Mouse (Mus musculus) limb, embryonic 13.5 days (tissue): ENCODE measurements around the gene Sh2d1a. TPM values are rescaled to one million over a fixed set of nuclear protein-coding genes. Genes with fewer than 3 reads are reported as not detected.
A peak's percentile ranks its signal among the peaks of the same experiment; 100 is the strongest.

Experiments used
- ATAC-seq: fragments of 200-750 bp; cut with Nextera tagmentation; 2 replicates; pipeline ENCODE4 v1.8.0; 2017; ENCODE audit warnings: low read depth, moderate number of reproducible peaks, moderate TSS enrichment; ENCODE audit not compliant: low FRiP score
- H3K27ac ChIP-seq: fragments of 300-500 bp; sonication (generic); 2 replicates; pipeline ENCODE4 v1.5.1; 2015; ENCODE audit warnings: inconsistent platforms, mild to moderate bottlenecking, moderate library complexity
- H3K27me3 ChIP-seq: fragments of 300-500 bp; sonication (generic); 2 replicates; pipeline ENCODE4 v1.6.1; 2015; ENCODE audit warnings: mild to moderate bottlenecking, inconsistent platforms
- H3K36me3 ChIP-seq: fragments of 300-500 bp; sonication (generic); 2 replicates; pipeline ENCODE4 v1.6.1; 2015; ENCODE audit warnings: inconsistent platforms, mild to moderate bottlenecking, moderate library complexity
- H3K4me1 ChIP-seq: fragments of 300-500 bp; sonication (generic); 2 replicates; pipeline ENCODE4 v1.6.1; 2015; ENCODE audit warnings: inconsistent platforms
- H3K4me2 ChIP-seq: fragments of 300-500 bp; sonication (generic); replicated peaks from 2 replicates; pipeline ENCODE4 v1.6.1; 2015; ENCODE audit warnings: inconsistent platforms, mild to moderate bottlenecking, moderate library complexity
- H3K4me3 ChIP-seq: fragments of 300-500 bp; sonication (generic); 2 replicates; pipeline ENCODE4 v1.5.1; 2015; ENCODE audit warnings: moderate library complexity, mild to moderate bottlenecking, inconsistent platforms
- H3K9ac ChIP-seq: fragments of 300-500 bp; sonication (generic); 2 replicates; pipeline ENCODE4 v1.6.1; 2015; ENCODE audit warnings: mild to moderate bottlenecking, inconsistent platforms
- H3K9me3 ChIP-seq: fragments of 300-500 bp; sonication (generic); 2 replicates; pipeline ENCODE4 v1.6.1; 2016; ENCODE audit warnings: inconsistent platforms
- WGBS: fragments of 180-500 bp; shearing (Covaris S2); methylation state at CpG from one replicate; pipeline ENCODE4 v1.1.7; 2015; 5-methylcytosine and 5-hydroxymethylcytosine counted together
- polyA plus RNA-seq: library from polyadenylated mRNA; unstranded; fragments of >200 nt; fragmentation: Nextera tagmentation; extraction: Ambion mirVana; gene quantifications from 2 replicates; pipeline ENCODE4 v1.2.1, GENCODE M21; 2015

The Sh2d1a gene
- polyA plus RNA-seq, result 0.74 and 0.78 TPM in 2 replicates

GRCm38 (mm10) chrX:42502291-42503043 is at the start of gene Sh2d1a:
TSS of gene Sh2d1a (plus strand) at chrX:42502453.
- WGBS, result 80% methylated on average over 13 of the region's 13 CpGs
- no peaks in the 10 kb centered on the region for H3K4me1 ChIP-seq
- H3K27ac ChIP-seq, result no peak within 1 kb of the TSS
- no peaks in the 10 kb centered on the region for H3K36me3 ChIP-seq
- H3K4me3 ChIP-seq, result no peak within 1 kb of the TSS
- H3K27me3 ChIP-seq, result no peaks in the 10 kb centered on the region
- no peak for ATAC-seq
- H3K4me2 ChIP-seq, result no peak within 1 kb of the TSS
- H3K9me3 ChIP-seq, result no peaks in the 10 kb centered on the region
- no peak within 1 kb of the TSS for H3K9ac ChIP-seq

- Histone ChIP-seq H3K27ac (no peak overlapping the region), H3K9ac (no peak overlapping the region), H3K9me3 (no peaks in the 10 kb centered on the region), H3K36me3 (no peaks in the 10 kb centered on the region), H3K4me2 (no peak overlapping the region), H3K4me1 (no peaks in the 10 kb centered on the region), H3K27me3 (no peaks in the 10 kb centered on the region), H3K4me3 (no peak overlapping the region)
- WGBS, result 92% methylated on average over 1 of the region's 1 CpGs
- no peak for ATAC-seq
Observed at GRCm38 (mm10) chrX:42453001-42453400, 49.3 kb upstream of the Sh2d1a start.

DNA sequence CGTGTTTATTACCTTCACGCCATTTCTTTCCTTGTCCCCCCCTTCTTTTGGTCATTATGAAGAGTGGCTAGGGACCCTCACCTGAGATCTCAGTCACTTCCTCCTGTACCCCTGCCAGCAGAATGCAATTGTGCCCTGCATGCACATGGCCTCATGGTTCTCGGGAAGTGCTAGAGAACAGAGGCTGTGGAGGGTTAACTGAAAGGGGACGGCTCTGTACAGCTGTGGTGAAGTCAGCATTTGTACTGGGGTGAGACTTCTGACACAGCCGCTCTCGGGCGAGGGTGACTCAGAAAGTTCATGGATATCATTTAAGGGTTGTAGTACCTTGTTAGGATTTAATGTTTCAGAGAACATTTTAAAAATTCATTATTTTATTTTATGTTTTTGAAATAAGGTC is 47.7 kb upstream of the Sh2d1a start:
- H3K9me3 ChIP-seq, result no peaks in the 10 kb centered on the region
- H3K36me3 ChIP-seq, result no peaks in the 10 kb centered on the region
- H3K4me3 ChIP-seq, result no peak overlapping the region
- 73% methylated on average over 7 of the region's 7 CpGs for WGBS
- H3K4me2 ChIP-seq, result no peak overlapping the region
- H3K27me3 ChIP-seq, result no peaks in the 10 kb centered on the region
- ATAC-seq, result no peak
- H3K27ac ChIP-seq, result no peak overlapping the region
- H3K4me1 ChIP-seq, result no peaks in the 10 kb centered on the region
- no peak overlapping the region for H3K9ac ChIP-seq

DNA sequence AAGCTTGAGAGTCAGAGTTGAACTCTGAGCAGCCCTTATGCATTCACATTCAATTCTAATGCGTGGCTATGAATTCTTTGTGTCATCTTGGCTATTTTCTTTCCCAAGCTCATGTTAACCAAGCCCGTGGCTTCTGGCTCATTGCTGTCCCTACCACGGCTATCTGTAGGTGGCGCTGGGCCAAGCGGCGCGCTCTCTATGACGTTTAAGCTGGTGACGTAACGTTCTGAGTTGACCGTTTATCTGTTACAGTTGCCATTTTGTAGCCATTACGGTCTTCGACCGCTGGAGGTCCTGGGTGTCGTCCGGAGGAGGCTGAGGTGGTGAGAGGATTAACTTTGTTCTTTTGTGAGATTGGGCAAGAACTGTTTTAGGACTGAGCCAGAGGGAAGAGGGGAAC is 12.8 kb upstream of the Sh2d1a start, which contains the start of gene Tex13c2:
Gene Tex13c2, plus strand, starts transcription at position 246 of the 400 bp plus-strand sequence.
- Histone ChIP-seq H3K27me3 (no peaks in the 10 kb centered on the region), H3K27ac (no peak within 1 kb of the TSS), H3K9ac (no peak within 1 kb of the TSS), H3K4me3 (no peak within 1 kb of the TSS), H3K4me2 (no peak within 1 kb of the TSS), H3K9me3 (no peaks in the 10 kb centered on the region), H3K36me3 (no peaks in the 10 kb centered on the region), H3K4me1 (no peaks in the 10 kb centered on the region)
- ATAC-seq, result no peak
- WGBS, result 85% methylated on average over 16 of the region's 16 CpGs

DNA sequence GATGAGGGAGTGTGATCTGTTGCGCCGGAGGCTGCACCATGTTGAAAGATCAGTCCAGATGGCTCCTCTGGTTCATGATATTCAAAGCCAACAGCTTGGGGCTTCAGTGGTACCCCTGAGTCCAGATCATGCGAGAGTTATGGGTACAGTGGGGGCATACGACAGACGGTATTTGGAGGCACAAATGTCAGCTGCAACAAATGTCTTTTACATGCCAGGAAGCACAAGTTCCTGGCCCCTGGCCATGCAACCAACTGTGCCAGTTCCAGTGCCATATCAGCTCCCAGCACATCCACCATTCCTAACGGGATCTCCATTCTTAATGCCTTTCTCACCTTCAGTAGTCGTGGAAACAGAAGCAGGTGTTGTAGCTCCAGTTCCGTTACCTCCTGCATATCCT is 11.9 kb upstream of the Sh2d1a start:
- 92% methylated on average over 8 of the region's 8 CpGs for WGBS
- no peak for ATAC-seq
- H3K4me3 ChIP-seq, result no peak overlapping the region

DNA sequence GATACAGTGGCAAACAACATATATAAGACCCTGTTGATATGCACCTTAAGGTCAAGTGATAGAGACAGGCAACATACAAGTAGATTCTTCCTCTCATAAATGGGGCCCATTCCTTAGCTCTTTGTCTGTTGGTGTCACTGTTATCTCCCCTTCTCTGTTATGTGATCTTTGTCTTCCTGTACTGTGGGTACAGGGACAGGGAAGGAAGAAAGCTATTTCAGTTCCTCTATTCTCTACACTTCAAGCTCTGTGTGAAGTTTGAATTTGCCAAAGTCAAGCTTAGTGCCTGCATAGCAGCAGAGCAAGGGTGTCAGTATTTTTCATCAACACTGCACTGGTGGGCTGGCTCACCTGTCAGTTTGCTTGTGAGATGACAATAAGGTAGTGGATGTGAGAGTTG is 1.7 kb upstream of the Sh2d1a start:
- ATAC-seq, result no peak
- H3K27me3 ChIP-seq, result no peaks in the 10 kb centered on the region

More for the DNA sequence above, 11.9 kb upstream of the Sh2d1a start:
- Histone ChIP-seq H3K9ac (no peak overlapping the region), H3K27me3 (no peaks in the 10 kb centered on the region), H3K36me3 (no peaks in the 10 kb centered on the region), H3K4me2 (no peak overlapping the region), H3K4me1 (no peaks in the 10 kb centered on the region), H3K27ac (no peak overlapping the region), H3K9me3 (no peaks in the 10 kb centered on the region)

GRCm38 (mm10) chrX:42511105-42511504 is 8.9 kb downstream of the Sh2d1a start:
- no peaks in the 10 kb centered on the region for H3K36me3 ChIP-seq
- ATAC-seq, result no peak
- WGBS, result 78% methylated on average over 2 of the region's 2 CpGs
- H3K27ac ChIP-seq, result no peak overlapping the region
- H3K9ac ChIP-seq, result no peak overlapping the region
- H3K27me3 ChIP-seq, result no peaks in the 10 kb centered on the region
- H3K4me3 ChIP-seq, result no peak overlapping the region
- no peaks in the 10 kb centered on the region for H3K9me3 ChIP-seq
- no peak overlapping the region for H3K4me2 ChIP-seq
- H3K4me1 ChIP-seq, result no peaks in the 10 kb centered on the region

More for the DNA sequence above, 1.7 kb upstream of the Sh2d1a start:
- H3K36me3 ChIP-seq, result no peaks in the 10 kb centered on the region
- no peak overlapping the region for H3K9ac ChIP-seq
- no peaks in the 10 kb centered on the region for H3K9me3 ChIP-seq
- no peak overlapping the region for H3K27ac ChIP-seq
- H3K4me2 ChIP-seq, result no peak overlapping the region
- no peaks in the 10 kb centered on the region for H3K4me1 ChIP-seq
- H3K4me3 ChIP-seq, result no peak overlapping the region

GRCm38 (mm10) chrX:42512567-42512966 is 10.3 kb downstream of the Sh2d1a start:
- ATAC-seq, result no peak
- no peak overlapping the region for H3K4me2 ChIP-seq
- H3K4me1 ChIP-seq, result no peaks in the 10 kb centered on the region

GRCm38 (mm10) chrX:42522868-42523267 is 20.6 kb downstream of the Sh2d1a start:
- Histone ChIP-seq H3K9ac (no peak overlapping the region), H3K27ac (no peak overlapping the region), H3K4me2 (no peak overlapping the region), H3K27me3 (no peaks in the 10 kb centered on the region), H3K36me3 (no peaks in the 10 kb centered on the region), H3K9me3 (no peaks in the 10 kb centered on the region), H3K4me3 (no peak overlapping the region), H3K4me1 (no peaks in the 10 kb centered on the region)
- WGBS, result 76% methylated on average over 2 of the region's 2 CpGs
- no peak for ATAC-seq

More at GRCm38 (mm10) chrX:42512567-42512966, 10.3 kb downstream of the Sh2d1a start:
- H3K27ac ChIP-seq, result no peak overlapping the region
- no peaks in the 10 kb centered on the region for H3K36me3 ChIP-seq
- no peak overlapping the region for H3K9ac ChIP-seq
- H3K27me3 ChIP-seq, result no peaks in the 10 kb centered on the region
- no peak overlapping the region for H3K4me3 ChIP-seq
- H3K9me3 ChIP-seq, result no peaks in the 10 kb centered on the region

DNA sequence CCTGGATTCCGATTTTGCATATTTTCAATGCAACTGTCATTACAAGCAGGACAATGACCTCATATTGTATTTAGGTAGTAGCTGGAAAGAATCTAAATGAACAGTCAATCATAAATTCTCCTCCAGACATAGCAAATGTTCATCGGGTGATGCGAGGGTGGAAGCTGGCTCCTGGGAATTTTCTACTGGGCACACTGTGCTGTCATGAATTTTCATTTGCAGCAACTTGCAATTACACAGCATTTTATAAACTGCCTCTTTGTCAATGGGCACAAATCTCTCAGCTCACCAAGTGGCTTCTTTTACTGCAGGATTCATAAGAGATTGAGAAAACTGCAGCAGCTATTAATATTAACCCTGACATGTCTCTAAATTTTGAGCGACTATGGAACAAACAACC is 28.4 kb downstream of the Sh2d1a start:
- Histone ChIP-seq H3K9me3 (no peaks in the 10 kb centered on the region), H3K4me2 (no peak overlapping the region), H3K9ac (no peak overlapping the region), H3K4me3 (no peak overlapping the region), H3K27ac (no peak overlapping the region), H3K36me3 (no peaks in the 10 kb centered on the region), H3K4me1 (no peaks in the 10 kb centered on the region), H3K27me3 (no peaks in the 10 kb centered on the region)
- no peak for ATAC-seq
- WGBS, result 78% methylated on average over 4 of the region's 4 CpGs

DNA sequence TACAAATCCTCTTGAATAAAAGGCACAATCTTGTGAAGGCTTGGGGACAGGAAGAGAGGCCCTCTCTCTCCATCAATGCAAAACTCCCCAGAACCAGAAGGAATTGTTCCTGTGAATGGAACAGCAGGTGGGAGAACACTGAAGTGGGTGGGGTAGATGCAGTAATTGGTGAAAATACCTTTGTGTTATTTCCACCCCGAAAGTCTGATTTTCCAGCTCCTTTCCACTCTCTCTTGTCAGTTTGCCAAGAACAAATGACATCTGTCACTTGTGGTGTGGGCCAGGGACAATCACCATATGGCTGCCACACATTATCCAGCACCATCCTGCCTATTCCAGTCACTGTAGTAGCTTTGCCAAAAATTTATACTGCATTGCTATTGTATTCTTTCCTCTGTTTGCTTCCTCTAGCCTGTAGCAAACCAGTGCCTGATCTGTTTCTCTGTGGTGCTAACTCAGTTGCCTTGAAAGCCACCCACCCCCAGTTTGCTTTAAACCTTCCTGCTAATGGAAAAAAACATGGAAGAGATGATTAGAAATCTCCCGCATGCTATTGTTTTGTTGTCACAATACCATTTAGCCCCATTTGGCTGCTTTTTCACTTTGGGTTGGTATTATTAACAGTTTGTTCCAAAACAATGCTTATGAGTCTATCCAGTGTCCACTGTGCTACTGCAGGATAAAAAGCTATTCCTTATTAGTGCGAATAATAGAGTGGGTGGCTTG is 37.9 kb downstream of the Sh2d1a start:
- Histone ChIP-seq H3K9ac (no peak overlapping the region), H3K4me1 (no peaks in the 10 kb centered on the region), H3K36me3 (no peaks in the 10 kb centered on the region), H3K27ac (no peak overlapping the region), H3K4me2 (peak overlapping the region; percentile 47), H3K4me3 (0 out of 2 replicates have a peak overlapping the region, but pooled peaks have one; percentile 8), H3K27me3 (no peaks in the 10 kb centered on the region), H3K9me3 (no peaks in the 10 kb centered on the region)
- WGBS, result 38% methylated on average over 3 of the region's 3 CpGs
- ATAC-seq, result no peak

- Histone ChIP-seq H3K27ac (no peak overlapping the region), H3K27me3 (no peaks in the 10 kb centered on the region), H3K9ac (no peak overlapping the region), H3K4me3 (0 out of 2 replicates have a peak overlapping the region, but pooled peaks have one; percentile 8), H3K9me3 (no peaks in the 10 kb centered on the region), H3K4me2 (peak overlapping the region; percentile 47), H3K4me1 (no peaks in the 10 kb centered on the region), H3K36me3 (no peaks in the 10 kb centered on the region)
- WGBS, result 27% methylated on average over 5 of the region's 5 CpGs
- no peak for ATAC-seq
Observed at GRCm38 (mm10) chrX:42540756-42541053, 38.5 kb downstream of the Sh2d1a start.
